Mouse (Mus musculus): ENCODE measurements around the gene Nudt16l1. TPM values are rescaled to one million over a fixed set of nuclear protein-coding genes. Genes with fewer than 3 reads are reported as not detected.
A peak's percentile ranks its signal among the peaks of the same experiment; 100 is the strongest.

The Nudt16l1 gene
- polyA plus RNA-seq, 1 experiment from 2014 or later = 97.4 TPM

GRCm38 (mm10) chr16:4903491-4904102, 35.0 kb upstream of the Nudt16l1 start:
- H3K27ac ChIP-seq = no peak overlapping the region
- peaks cover 10% of the 10 kb centered on the region for H3K36me3 ChIP-seq
- no peak for ATAC-seq (replicated peaks; ENCODE audit: insufficient number of reproducible peaks, insufficient read depth, low FRiP score, low read depth)
- no peak overlapping the region for H3K4me3 ChIP-seq
- no peaks in the 10 kb centered on the region for H3K27me3 ChIP-seq
- H3K9ac ChIP-seq = no peak overlapping the region
- H3K4me1 ChIP-seq (replicated peaks) = peaks cover 17% of the 10 kb centered on the region
- 73% methylated on average over 6 of the region's 6 CpGs for WGBS
- no peaks in the 10 kb centered on the region for H3K9me3 ChIP-seq (replicated peaks)
- no peak overlapping the region for H3K4me2 ChIP-seq

GRCm38 (mm10) chr16:4904878-4905277, 33.7 kb upstream of the Nudt16l1 start:
- 84% methylated on average over 3 of the region's 3 CpGs for WGBS
- ATAC-seq (replicated peaks; ENCODE audit: insufficient number of reproducible peaks, insufficient read depth, low FRiP score, low read depth) = no peak
- Histone ChIP-seq H3K9ac (no peak overlapping the region), H3K27me3 (no peaks in the 10 kb centered on the region), H3K27ac (no peak overlapping the region), H3K9me3 (replicated peaks) (no peaks in the 10 kb centered on the region), H3K36me3 (peaks cover 22% of the 10 kb centered on the region), H3K4me1 (replicated peaks) (peaks cover 16% of the 10 kb centered on the region), H3K4me2 (no peak overlapping the region), H3K4me3 (no peak overlapping the region)

GRCm38 (mm10) chr16:4905591-4905990, 33.0 kb upstream of the Nudt16l1 start:
- H3K4me2 ChIP-seq = no peak overlapping the region
- no peak overlapping the region for H3K27ac ChIP-seq
- peaks cover 11% of the 10 kb centered on the region for H3K4me1 ChIP-seq (replicated peaks)
- no peaks in the 10 kb centered on the region for H3K9me3 ChIP-seq (replicated peaks)
- WGBS = 37% methylated on average over 1 of the region's 1 CpGs
- no peak overlapping the region for H3K9ac ChIP-seq
- H3K36me3 ChIP-seq = peaks cover 30% of the 10 kb centered on the region
- no peak overlapping the region for H3K4me3 ChIP-seq
- H3K27me3 ChIP-seq = no peaks in the 10 kb centered on the region
- ATAC-seq (replicated peaks; ENCODE audit: insufficient number of reproducible peaks, insufficient read depth, low FRiP score, low read depth) = no peak

GRCm38 (mm10) chr16:4906559-4906958, 32.0 kb upstream of the Nudt16l1 start:
- H3K27ac ChIP-seq = no peak overlapping the region
- H3K9ac ChIP-seq = no peak overlapping the region
- no peak overlapping the region for H3K4me3 ChIP-seq
- H3K36me3 ChIP-seq = peaks cover 39% of the 10 kb centered on the region
- no peaks in the 10 kb centered on the region for H3K27me3 ChIP-seq
- H3K9me3 ChIP-seq (replicated peaks) = no peaks in the 10 kb centered on the region
- peaks cover 11% of the 10 kb centered on the region for H3K4me1 ChIP-seq (replicated peaks)
- ATAC-seq (replicated peaks; ENCODE audit: insufficient number of reproducible peaks, insufficient read depth, low FRiP score, low read depth) = no peak
- no peak overlapping the region for H3K4me2 ChIP-seq

GRCm38 (mm10) chr16:4907386-4907785, 31.2 kb upstream of the Nudt16l1 start:
- H3K9ac ChIP-seq = no peak overlapping the region
- H3K4me3 ChIP-seq = no peak overlapping the region
- H3K4me2 ChIP-seq = no peak overlapping the region
- H3K36me3 ChIP-seq = peaks cover 48% of the 10 kb centered on the region
- H3K27ac ChIP-seq = no peak overlapping the region
- peaks cover 6% of the 10 kb centered on the region for H3K4me1 ChIP-seq (replicated peaks)
- WGBS = 72% methylated on average over 2 of the region's 2 CpGs
- no peaks in the 10 kb centered on the region for H3K27me3 ChIP-seq
- ATAC-seq (replicated peaks; ENCODE audit: insufficient number of reproducible peaks, insufficient read depth, low FRiP score, low read depth) = no peak
- no peaks in the 10 kb centered on the region for H3K9me3 ChIP-seq (replicated peaks)

- Histone ChIP-seq H3K27me3 (no peaks in the 10 kb centered on the region), H3K4me1 (replicated peaks) (peaks cover 12% of the 10 kb centered on the region), H3K27ac (no peak overlapping the region), H3K4me3 (no peak overlapping the region), H3K9me3 (replicated peaks) (no peaks in the 10 kb centered on the region), H3K36me3 (peaks cover 53% of the 10 kb centered on the region), H3K4me2 (no peak overlapping the region), H3K9ac (no peak overlapping the region)
- WGBS = 55% methylated on average over 5 of the region's 5 CpGs
- no peak for ATAC-seq (replicated peaks; ENCODE audit: insufficient number of reproducible peaks, insufficient read depth, low FRiP score, low read depth)
These were observed 30.6 kb upstream of the Nudt16l1 start for GRCm38 (mm10) chr16:4907972-4908371.

DNA sequence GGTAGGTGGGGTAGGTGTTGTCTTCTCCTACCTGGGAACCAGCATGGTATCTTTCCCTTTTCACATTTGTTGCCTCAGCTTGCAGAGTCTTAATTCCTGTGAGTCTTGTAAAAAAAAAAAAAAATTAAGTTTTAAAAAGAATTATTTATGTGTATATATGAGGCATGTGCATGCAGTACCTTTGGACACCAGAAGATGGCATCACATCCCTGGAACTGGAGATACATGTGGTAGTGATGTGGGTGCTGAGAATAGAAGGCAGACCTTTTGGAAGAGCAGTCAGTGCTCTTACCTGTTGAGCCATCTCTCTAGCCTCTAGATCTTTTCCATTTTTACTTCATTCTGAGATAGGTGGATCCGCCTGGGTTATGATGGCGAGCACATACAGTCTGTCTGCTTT, 28.8 kb upstream of the Nudt16l1 start:
- 95% methylated on average over 2 of the region's 2 CpGs for WGBS
- no peaks in the 10 kb centered on the region for H3K27me3 ChIP-seq
- no peak overlapping the region for H3K27ac ChIP-seq
- H3K4me2 ChIP-seq = no peak overlapping the region
- H3K36me3 ChIP-seq = peaks cover 60% of the 10 kb centered on the region
- no peak for ATAC-seq (replicated peaks; ENCODE audit: insufficient number of reproducible peaks, insufficient read depth, low FRiP score, low read depth)
- H3K9me3 ChIP-seq (replicated peaks) = no peaks in the 10 kb centered on the region
- peaks cover 18% of the 10 kb centered on the region for H3K4me1 ChIP-seq (replicated peaks)
- H3K4me3 ChIP-seq = no peak overlapping the region
- H3K9ac ChIP-seq = no peak overlapping the region

GRCm38 (mm10) chr16:4910758-4911157, 27.8 kb upstream of the Nudt16l1 start:
- H3K9me3 ChIP-seq (replicated peaks) = no peaks in the 10 kb centered on the region
- peaks cover 19% of the 10 kb centered on the region for H3K4me1 ChIP-seq (replicated peaks)
- no peak overlapping the region for H3K9ac ChIP-seq
- no peak for ATAC-seq (replicated peaks; ENCODE audit: insufficient number of reproducible peaks, insufficient read depth, low FRiP score, low read depth)
- no peak overlapping the region for H3K4me3 ChIP-seq
- no peaks in the 10 kb centered on the region for H3K27me3 ChIP-seq
- no peak overlapping the region for H3K27ac ChIP-seq
- peaks cover 62% of the 10 kb centered on the region for H3K36me3 ChIP-seq
- 94% methylated on average over 8 of the region's 8 CpGs for WGBS
- H3K4me2 ChIP-seq = no peak overlapping the region

GRCm38 (mm10) chr16:4912074-4912648, 26.4 kb upstream of the Nudt16l1 start:
- H3K27me3 ChIP-seq = no peaks in the 10 kb centered on the region
- H3K9me3 ChIP-seq (replicated peaks) = no peaks in the 10 kb centered on the region
- H3K4me2 ChIP-seq = no peak overlapping the region
- no peak overlapping the region for H3K4me3 ChIP-seq
- 76% methylated on average over 10 of the region's 10 CpGs for WGBS
- peaks cover 73% of the 10 kb centered on the region for H3K36me3 ChIP-seq
- H3K27ac ChIP-seq = peak overlapping the region; percentile 80
- no peak overlapping the region for H3K9ac ChIP-seq
- peaks cover 23% of the 10 kb centered on the region for H3K4me1 ChIP-seq (replicated peaks)
- no peak for ATAC-seq (replicated peaks; ENCODE audit: insufficient number of reproducible peaks, insufficient read depth, low FRiP score, low read depth)

DNA sequence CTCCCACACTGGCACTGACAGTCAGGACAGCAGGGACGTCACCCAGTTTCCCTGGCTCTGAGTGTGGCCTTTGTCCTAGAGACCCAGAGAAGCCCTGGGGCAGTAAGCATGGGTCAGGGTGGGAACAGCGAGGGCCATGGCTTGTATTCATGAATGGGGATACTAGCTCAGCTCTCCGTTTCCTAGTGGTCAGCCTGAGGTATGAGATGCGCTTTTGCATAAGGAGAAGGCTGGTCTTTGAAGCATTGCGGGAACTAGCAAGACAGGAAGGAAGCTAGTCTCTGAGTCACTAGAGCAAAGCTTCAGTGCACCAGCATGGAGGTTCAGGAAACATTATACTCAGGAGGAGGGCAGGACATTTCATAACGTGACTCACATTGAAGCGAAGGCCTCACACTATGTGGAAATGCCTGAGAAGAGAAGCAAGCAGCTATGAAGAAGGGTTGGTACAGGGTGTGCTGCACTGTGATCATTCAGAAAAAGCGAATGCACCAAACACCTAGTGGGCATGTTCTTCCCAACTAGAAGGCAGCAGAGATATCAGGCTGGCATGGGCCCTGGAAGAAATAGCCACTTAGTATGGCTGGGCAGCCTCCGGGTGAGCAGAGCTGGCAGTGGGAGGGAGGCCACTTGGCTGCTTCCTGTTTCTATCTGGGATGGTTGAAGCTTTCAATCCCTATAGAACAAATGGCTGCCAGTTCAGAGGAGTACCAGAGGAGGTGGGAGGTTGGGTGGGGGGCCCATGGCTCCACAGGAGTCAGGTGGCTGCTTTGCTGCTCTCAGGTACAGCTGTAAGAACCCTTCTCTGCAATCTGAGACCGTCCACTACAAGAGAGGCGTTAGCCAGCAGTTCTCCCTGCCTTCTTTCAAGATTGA, 25.4 kb upstream of the Nudt16l1 start:
- Histone ChIP-seq H3K27ac (peak overlapping the region; percentile 80), H3K9ac (no peak overlapping the region), H3K9me3 (replicated peaks) (no peaks in the 10 kb centered on the region), H3K4me1 (replicated peaks) (peaks cover 23% of the 10 kb centered on the region), H3K36me3 (peaks cover 69% of the 10 kb centered on the region), H3K4me2 (peak overlapping the region; percentile 39; the same call in 1 of the 2 replicates), H3K27me3 (no peaks in the 10 kb centered on the region), H3K4me3 (no peak overlapping the region)
- ATAC-seq (replicated peaks; ENCODE audit: insufficient number of reproducible peaks, insufficient read depth, low FRiP score, low read depth) = 0 out of 2 replicates have a peak, but pooled peaks have one; percentile 6
- WGBS = 62% methylated on average over 11 of the region's 11 CpGs
